Mouse (Mus musculus) layer of hippocampus, adult 2 months (tissue): ENCODE results near the gene Tmem33. TPM values are rescaled to one million over a fixed set of nuclear protein-coding genes. Genes with fewer than 3 reads are reported as not detected.

ENCODE experiments used
- DNase-seq, 2 experiments: peaks; one replicate each; pipeline ENCODE4 v3.0.0; 2022; ENCODE audit warnings: low spot score in 2 of 2
- H3K27ac ChIP-seq: fragments of 200-600 bp; 2 replicates; pipeline ENCODE4 v1.8.1; 2022
- H3K4me3 ChIP-seq: fragments of 200-600 bp; 2 replicates; pipeline ENCODE4 v1.8.1; 2022; ENCODE audit warnings: mild to moderate bottlenecking
- CTCF ChIP-seq: fragments of 200-600 bp; conservative IDR thresholded peaks from 2 replicates; pipeline ENCODE4 v1.8.1; 2022; ENCODE audit warnings: antibody characterized with exemption, mild to moderate bottlenecking, moderate library complexity
- total RNA-seq, 2 experiments: library from RNA; stranded (reverse); gene quantifications; 2 replicates each; pipeline ENCODE4 v1.2.3; 2021

The Tmem33 gene
- total RNA-seq, 2 experiments from 2014 or later: 85.1 to 86.7 TPM

- DNase-seq: no peak
- no peak overlapping the region for H3K27ac ChIP-seq
- H3K4me3 ChIP-seq: no peak overlapping the region
- TF ChIP-seq CTCF: no peak
These were observed 19.0 kb downstream of the Tmem33 start for GRCm38 (mm10) chr5:67279407-67279806.

- no peak overlapping the region for H3K27ac ChIP-seq
- DNase-seq: no peak
- no peak for TF ChIP-seq CTCF
- no peak overlapping the region for H3K4me3 ChIP-seq
These were observed 19.5 kb downstream of the Tmem33 start for GRCm38 (mm10) chr5:67279840-67280239.

- no peak for DNase-seq
These were observed 20.0 kb downstream of the Tmem33 start for GRCm38 (mm10) chr5:67280400-67280799.

GRCm38 (mm10) chr5:67295029-67295428, 34.7 kb downstream of the Tmem33 start:
- DNase-seq: no peak
- no peak for TF ChIP-seq CTCF
- Histone ChIP-seq H3K4me3 (no peak overlapping the region), H3K27ac (no peak overlapping the region)

More at GRCm38 (mm10) chr5:67280400-67280799, 20.0 kb downstream of the Tmem33 start:
- Histone ChIP-seq H3K4me3 (no peak overlapping the region), H3K27ac (no peak overlapping the region)
- no peak for TF ChIP-seq CTCF

- no peak for TF ChIP-seq CTCF
- Histone ChIP-seq H3K4me3 (no peak overlapping the region), H3K27ac (no peak overlapping the region)
- no peak for DNase-seq
These were observed 35.3 kb downstream of the Tmem33 start for GRCm38 (mm10) chr5:67295682-67296081.

- Histone ChIP-seq H3K4me3 (no peak overlapping the region), H3K27ac (no peak overlapping the region)
- DNase-seq: no peak
- TF ChIP-seq CTCF: no peak
These were observed 35.8 kb downstream of the Tmem33 start for GRCm38 (mm10) chr5:67296171-67296570.

- Histone ChIP-seq H3K27ac (no peak overlapping the region), H3K4me3 (no peak overlapping the region)
- DNase-seq: no peak
- no peak for TF ChIP-seq CTCF
These were observed 36.9 kb downstream of the Tmem33 start for GRCm38 (mm10) chr5:67297026-67297813.

- Histone ChIP-seq H3K27ac (no peak overlapping the region), H3K4me3 (no peak overlapping the region)
- no peak for DNase-seq
- no peak for TF ChIP-seq CTCF
These were observed 39.6 kb downstream of the Tmem33 start for GRCm38 (mm10) chr5:67299847-67300412.

- TF ChIP-seq CTCF: no peak
- Histone ChIP-seq H3K27ac (no peak overlapping the region), H3K4me3 (no peak overlapping the region)
- peak in 1 of 2 experiments; percentile 9 for DNase-seq
These were observed 40.7 kb downstream of the Tmem33 start for GRCm38 (mm10) chr5:67300926-67301597.

GRCm38 (mm10) chr5:67301722-67302331, 41.5 kb downstream of the Tmem33 start:
- DNase-seq: no peak
- Histone ChIP-seq H3K4me3 (no peak overlapping the region), H3K27ac (peak overlapping the region; percentile 10; the same call in 1 of the 2 replicates)
- TF ChIP-seq CTCF: no peak

GRCm38 (mm10) chr5:67303816-67304215, 43.5 kb downstream of the Tmem33 start:
- no peak overlapping the region for H3K27ac ChIP-seq
- H3K4me3 ChIP-seq: no peak overlapping the region
- no peak for TF ChIP-seq CTCF
- no peak for DNase-seq

GRCm38 (mm10) chr5:67306698-67307521, 46.5 kb downstream of the Tmem33 start, which contains the start of gene Slc30a9:
TSS of gene Slc30a9 (plus strand) at chr5:67306955.
- Histone ChIP-seq H3K27ac (peak within 1 kb of the TSS; percentile 87), H3K4me3 (peak within 1 kb of the TSS; percentile 92)
- TF ChIP-seq CTCF: peak; percentile 37
- peak; percentile 88 to 96 for DNase-seq
